Mouse (Mus musculus): ENCODE data around the gene Cyp2t4. TPM values are rescaled to one million over a fixed set of nuclear protein-coding genes. Genes with fewer than 3 reads are reported as not detected.

Cyp2t4 gene
- total and polyA plus RNA-seq, 2 experiments from 2014 or later = 0.09 TPM; not detected in 1

GRCm38 (mm10) chr7:27124305-27124832, 29.1 kb upstream of the Cyp2t4 start:
- H3K9ac ChIP-seq (replicated peaks; ENCODE audit: low read length) = no peak overlapping the region
- H3K9me3 ChIP-seq (ENCODE audit: low read length) = no peaks in the 10 kb centered on the region
- H3K4me1 ChIP-seq (ENCODE audit: insufficient read depth, low read length) = no peaks in the 10 kb centered on the region
- no peaks in the 10 kb centered on the region for H3K27me3 ChIP-seq (ENCODE audit: insufficient read depth, low read length)
- ATAC-seq = no peak
- WGBS = 74% methylated on average over 5 of the region's 5 CpGs
- H3K4me2 ChIP-seq (ENCODE audit: low read depth, low read length) = no peak overlapping the region
- no peaks in the 10 kb centered on the region for H3K36me3 ChIP-seq (ENCODE audit: insufficient read depth, low read length)
- no peak for TF ChIP-seq CTCF (IDR thresholded peaks at IDR 0.05; ENCODE audit: low read depth)
- no peak overlapping the region for H3K4me3 ChIP-seq (ENCODE audit: low read length)
- no peak for DNase-seq (ENCODE audit: low spot score)
- no peak overlapping the region for H3K27ac ChIP-seq

GRCm38 (mm10) chr7:27124969-27125368, 28.5 kb upstream of the Cyp2t4 start:
- H3K9ac ChIP-seq (replicated peaks; ENCODE audit: low read length) = no peak overlapping the region
- TF ChIP-seq CTCF (IDR thresholded peaks at IDR 0.05; ENCODE audit: low read depth) = no peak
- no peak overlapping the region for H3K4me2 ChIP-seq (ENCODE audit: low read depth, low read length)
- H3K4me3 ChIP-seq (ENCODE audit: low read length) = no peak overlapping the region
- no peak for DNase-seq (ENCODE audit: low spot score)
- no peaks in the 10 kb centered on the region for H3K9me3 ChIP-seq (ENCODE audit: low read length)
- 94% methylated on average over 4 of the region's 4 CpGs for WGBS
- H3K4me1 ChIP-seq (ENCODE audit: insufficient read depth, low read length) = no peaks in the 10 kb centered on the region
- H3K36me3 ChIP-seq (ENCODE audit: insufficient read depth, low read length) = no peaks in the 10 kb centered on the region
- no peak overlapping the region for H3K27ac ChIP-seq
- ATAC-seq = no peak
- no peaks in the 10 kb centered on the region for H3K27me3 ChIP-seq (ENCODE audit: insufficient read depth, low read length)

GRCm38 (mm10) chr7:27128162-27128561, 25.4 kb upstream of the Cyp2t4 start:
- Histone ChIP-seq H3K9me3 (ENCODE audit: low read length) (no peaks in the 10 kb centered on the region), H3K9ac (replicated peaks; ENCODE audit: low read length) (no peak overlapping the region), H3K4me3 (ENCODE audit: low read length) (no peak overlapping the region), H3K27me3 (ENCODE audit: insufficient read depth, low read length) (no peaks in the 10 kb centered on the region), H3K4me2 (ENCODE audit: low read depth, low read length) (no peak overlapping the region), H3K4me1 (ENCODE audit: insufficient read depth, low read length) (no peaks in the 10 kb centered on the region), H3K36me3 (ENCODE audit: insufficient read depth, low read length) (no peaks in the 10 kb centered on the region), H3K27ac (no peak overlapping the region)
- peak; percentile 83 for ATAC-seq
- DNase-seq (ENCODE audit: low spot score) = peak; percentile 61
- WGBS = 45% methylated on average over 3 of the region's 3 CpGs
- peak; percentile 76 for TF ChIP-seq CTCF (IDR thresholded peaks at IDR 0.05; ENCODE audit: low read depth)

- no peak overlapping the region for H3K4me2 ChIP-seq (ENCODE audit: low read depth, low read length)
- no peaks in the 10 kb centered on the region for H3K27me3 ChIP-seq (ENCODE audit: insufficient read depth, low read length)
- H3K36me3 ChIP-seq (ENCODE audit: insufficient read depth, low read length) = no peaks in the 10 kb centered on the region
- 93% methylated on average over 13 of the region's 13 CpGs for WGBS
- H3K9me3 ChIP-seq (ENCODE audit: low read length) = no peaks in the 10 kb centered on the region
- no peak overlapping the region for H3K27ac ChIP-seq
- ATAC-seq (no peak), DNase-seq (ENCODE audit: low spot score) (no peak)
- H3K9ac ChIP-seq (replicated peaks; ENCODE audit: low read length) = no peak overlapping the region
- H3K4me1 ChIP-seq (ENCODE audit: insufficient read depth, low read length) = no peaks in the 10 kb centered on the region
- TF ChIP-seq CTCF (IDR thresholded peaks at IDR 0.05; ENCODE audit: low read depth) = no peak
- no peak overlapping the region for H3K4me3 ChIP-seq (ENCODE audit: low read length)
Measured at GRCm38 (mm10) chr7:27128946-27129345, 24.6 kb upstream of the Cyp2t4 start.

- Histone ChIP-seq H3K4me1 (ENCODE audit: insufficient read depth, low read length) (no peaks in the 10 kb centered on the region), H3K36me3 (ENCODE audit: insufficient read depth, low read length) (no peaks in the 10 kb centered on the region), H3K27me3 (ENCODE audit: insufficient read depth, low read length) (no peaks in the 10 kb centered on the region), H3K9ac (replicated peaks; ENCODE audit: low read length) (no peak overlapping the region), H3K4me2 (ENCODE audit: low read depth, low read length) (no peak overlapping the region), H3K4me3 (ENCODE audit: low read length) (no peak overlapping the region), H3K27ac (no peak overlapping the region), H3K9me3 (ENCODE audit: low read length) (no peaks in the 10 kb centered on the region)
- WGBS = 86% methylated on average over 12 of the region's 12 CpGs
- no peak for TF ChIP-seq CTCF (IDR thresholded peaks at IDR 0.05; ENCODE audit: low read depth)
- no peak for DNase-seq (ENCODE audit: low spot score)
- no peak for ATAC-seq
Measured at GRCm38 (mm10) chr7:27129811-27130210, 23.7 kb upstream of the Cyp2t4 start.

GRCm38 (mm10) chr7:27130521-27131370, 22.8 kb upstream of the Cyp2t4 start:
- Histone ChIP-seq H3K4me3 (ENCODE audit: low read length) (no peak overlapping the region), H3K27ac (no peak overlapping the region), H3K9me3 (ENCODE audit: low read length) (no peaks in the 10 kb centered on the region), H3K4me1 (ENCODE audit: insufficient read depth, low read length) (no peaks in the 10 kb centered on the region), H3K27me3 (ENCODE audit: insufficient read depth, low read length) (no peaks in the 10 kb centered on the region), H3K36me3 (ENCODE audit: insufficient read depth, low read length) (no peaks in the 10 kb centered on the region), H3K4me2 (ENCODE audit: low read depth, low read length) (no peak overlapping the region), H3K9ac (replicated peaks; ENCODE audit: low read length) (no peak overlapping the region)
- ATAC-seq (no peak), DNase-seq (ENCODE audit: low spot score) (no peak)
- whole genome bisulfite sequencing = 89% methylated on average over 22 of the region's 22 CpGs
- TF ChIP-seq CTCF (IDR thresholded peaks at IDR 0.05; ENCODE audit: low read depth) = no peak

- no peak overlapping the region for H3K4me2 ChIP-seq (ENCODE audit: low read depth, low read length)
- whole genome bisulfite sequencing = 68% methylated on average over 2 of the region's 2 CpGs
- no peak for DNase-seq (ENCODE audit: low spot score)
- H3K4me3 ChIP-seq (ENCODE audit: low read length) = no peak overlapping the region
- no peaks in the 10 kb centered on the region for H3K9me3 ChIP-seq (ENCODE audit: low read length)
- H3K4me1 ChIP-seq (ENCODE audit: insufficient read depth, low read length) = no peaks in the 10 kb centered on the region
- H3K9ac ChIP-seq (replicated peaks; ENCODE audit: low read length) = no peak overlapping the region
- no peaks in the 10 kb centered on the region for H3K36me3 ChIP-seq (ENCODE audit: insufficient read depth, low read length)
- TF ChIP-seq CTCF (IDR thresholded peaks at IDR 0.05; ENCODE audit: low read depth) = no peak; the same call in 1 of the 2 replicates
- ATAC-seq = no peak
- no peaks in the 10 kb centered on the region for H3K27me3 ChIP-seq (ENCODE audit: insufficient read depth, low read length)
- H3K27ac ChIP-seq = no peak overlapping the region
Measured at GRCm38 (mm10) chr7:27131387-27131786, 22.1 kb upstream of the Cyp2t4 start.

All from hindbrain, postnatal 0 days (tissue).